Mouse (Mus musculus): Measurements from ENCODE around the gene Soat2. TPM values are rescaled to one million over a fixed set of nuclear protein-coding genes. Genes with fewer than 3 reads are reported as not detected.
A peak's percentile ranks its signal among the peaks of the same experiment; 100 is the strongest.

The Soat2 gene
- total and polyA plus RNA-seq, 2 experiments: 27.5 to 80.8 TPM

GRCm38 (mm10) chr15:102205779-102206178 is 55.5 kb downstream of the Soat2 start:
- no peaks in the 10 kb centered on the region for H3K27me3 ChIP-seq (ENCODE audit: control insufficient read depth, insufficient read depth, low read length)
- no peak for TF ChIP-seq CTCF (IDR thresholded peaks at IDR 0.05; ENCODE audit: low read depth, low read length)
- no peak for TF ChIP-seq POLR2A (IDR thresholded peaks at IDR 0.05; ENCODE audit: extremely low read depth, insufficient read depth, low read length)
- no peak overlapping the region for H3K4me3 ChIP-seq (ENCODE audit: insufficient read depth, low read depth, low read length)
- no peak for DNase-seq (ENCODE audit: extremely low read depth, low read depth, low spot score)
- peaks cover 39% of the 10 kb centered on the region for H3K36me3 ChIP-seq (ENCODE audit: control insufficient read depth, insufficient read depth, low read length)
- no peak overlapping the region for H3K27ac ChIP-seq (replicated peaks; ENCODE audit: insufficient read depth, low read depth, low read length)
- H3K79me2 ChIP-seq (ENCODE audit: control insufficient read depth, insufficient read depth, low read length): peaks cover 10% of the 10 kb centered on the region; the same call in 1 of the 2 replicates
- peaks cover 11% of the 10 kb centered on the region for H3K4me1 ChIP-seq (ENCODE audit: control insufficient read depth, insufficient read depth, low read length)
- no peak overlapping the region for H3K9ac ChIP-seq (ENCODE audit: low read depth, low read length)
- 65% methylated on average over 8 of the region's 8 CpGs for WGBS

GRCm38 (mm10) chr15:102207351-102207750 is 57.0 kb downstream of the Soat2 start:
- Histone ChIP-seq H3K79me2 (ENCODE audit: control insufficient read depth, insufficient read depth, low read length) (peaks cover 10% of the 10 kb centered on the region; the same call in 1 of the 2 replicates), H3K4me3 (ENCODE audit: insufficient read depth, low read depth, low read length) (no peak overlapping the region), H3K4me1 (ENCODE audit: control insufficient read depth, insufficient read depth, low read length) (peaks cover 8% of the 10 kb centered on the region), H3K27me3 (ENCODE audit: control insufficient read depth, insufficient read depth, low read length) (no peaks in the 10 kb centered on the region), H3K27ac (replicated peaks; ENCODE audit: insufficient read depth, low read depth, low read length) (no peak overlapping the region), H3K36me3 (ENCODE audit: control insufficient read depth, insufficient read depth, low read length) (peaks cover 43% of the 10 kb centered on the region), H3K9ac (ENCODE audit: low read depth, low read length) (no peak overlapping the region)
- 76% methylated on average over 3 of the region's 3 CpGs for WGBS
- no peak for DNase-seq (ENCODE audit: extremely low read depth, low read depth, low spot score)
- no peak for TF ChIP-seq CTCF (IDR thresholded peaks at IDR 0.05; ENCODE audit: low read depth, low read length)
- no peak for TF ChIP-seq POLR2A (IDR thresholded peaks at IDR 0.05; ENCODE audit: extremely low read depth, insufficient read depth, low read length)

GRCm38 (mm10) chr15:102208092-102208561 is 57.8 kb downstream of the Soat2 start:
- TF ChIP-seq POLR2A (IDR thresholded peaks at IDR 0.05; ENCODE audit: extremely low read depth, insufficient read depth, low read length) (no peak), CTCF (IDR thresholded peaks at IDR 0.05; ENCODE audit: low read depth, low read length) (no peak)
- 79% methylated on average over 9 of the region's 9 CpGs for WGBS
- Histone ChIP-seq H3K27ac (replicated peaks; ENCODE audit: insufficient read depth, low read depth, low read length) (no peak overlapping the region), H3K36me3 (ENCODE audit: control insufficient read depth, insufficient read depth, low read length) (peaks cover 49% of the 10 kb centered on the region), H3K4me1 (ENCODE audit: control insufficient read depth, insufficient read depth, low read length) (peaks cover 8% of the 10 kb centered on the region), H3K27me3 (ENCODE audit: control insufficient read depth, insufficient read depth, low read length) (no peaks in the 10 kb centered on the region), H3K4me3 (ENCODE audit: insufficient read depth, low read depth, low read length) (no peak overlapping the region), H3K9ac (ENCODE audit: low read depth, low read length) (no peak overlapping the region), H3K79me2 (ENCODE audit: control insufficient read depth, insufficient read depth, low read length) (peaks cover 10% of the 10 kb centered on the region; the same call in 1 of the 2 replicates)
- no peak for DNase-seq (ENCODE audit: extremely low read depth, low read depth, low spot score)

GRCm38 (mm10) chr15:102209114-102209513 is 58.8 kb downstream of the Soat2 start:
- no peaks in the 10 kb centered on the region for H3K27me3 ChIP-seq (ENCODE audit: control insufficient read depth, insufficient read depth, low read length)
- H3K4me1 ChIP-seq (ENCODE audit: control insufficient read depth, insufficient read depth, low read length): peaks cover 8% of the 10 kb centered on the region
- no peak for DNase-seq (ENCODE audit: extremely low read depth, low read depth, low spot score)
- peaks cover 9% of the 10 kb centered on the region; the same call in 1 of the 2 replicates for H3K79me2 ChIP-seq (ENCODE audit: control insufficient read depth, insufficient read depth, low read length)
- H3K4me3 ChIP-seq (ENCODE audit: insufficient read depth, low read depth, low read length): no peak overlapping the region
- no peak for TF ChIP-seq POLR2A (IDR thresholded peaks at IDR 0.05; ENCODE audit: extremely low read depth, insufficient read depth, low read length)
- TF ChIP-seq CTCF (IDR thresholded peaks at IDR 0.05; ENCODE audit: low read depth, low read length): no peak
- H3K9ac ChIP-seq (ENCODE audit: low read depth, low read length): no peak overlapping the region
- H3K36me3 ChIP-seq (ENCODE audit: control insufficient read depth, insufficient read depth, low read length): peaks cover 52% of the 10 kb centered on the region
- 94% methylated on average over 8 of the region's 8 CpGs for WGBS
- no peak overlapping the region for H3K27ac ChIP-seq (replicated peaks; ENCODE audit: insufficient read depth, low read depth, low read length)

GRCm38 (mm10) chr15:102210816-102211215 is 60.5 kb downstream of the Soat2 start:
- peaks cover 42% of the 10 kb centered on the region for H3K36me3 ChIP-seq (ENCODE audit: control insufficient read depth, insufficient read depth, low read length)
- WGBS: 65% methylated on average over 4 of the region's 4 CpGs

GRCm38 (mm10) chr15:102211895-102212294 is 61.6 kb downstream of the Soat2 start:
- Histone ChIP-seq H3K79me2 (ENCODE audit: control insufficient read depth, insufficient read depth, low read length) (no peaks in the 10 kb centered on the region), H3K4me3 (ENCODE audit: insufficient read depth, low read depth, low read length) (no peak overlapping the region), H3K27me3 (ENCODE audit: control insufficient read depth, insufficient read depth, low read length) (no peaks in the 10 kb centered on the region), H3K9ac (ENCODE audit: low read depth, low read length) (no peak overlapping the region), H3K4me1 (ENCODE audit: control insufficient read depth, insufficient read depth, low read length) (no peaks in the 10 kb centered on the region), H3K36me3 (ENCODE audit: control insufficient read depth, insufficient read depth, low read length) (peaks cover 36% of the 10 kb centered on the region), H3K27ac (replicated peaks; ENCODE audit: insufficient read depth, low read depth, low read length) (no peak overlapping the region)
- 71% methylated on average over 6 of the region's 6 CpGs for WGBS
- DNase-seq (ENCODE audit: extremely low read depth, low read depth, low spot score): no peak
- TF ChIP-seq CTCF (IDR thresholded peaks at IDR 0.05; ENCODE audit: low read depth, low read length): no peak
- no peak for TF ChIP-seq POLR2A (IDR thresholded peaks at IDR 0.05; ENCODE audit: extremely low read depth, insufficient read depth, low read length)

More at GRCm38 (mm10) chr15:102210816-102211215, 60.5 kb downstream of the Soat2 start:
- Histone ChIP-seq H3K9ac (ENCODE audit: low read depth, low read length) (no peak overlapping the region), H3K27ac (replicated peaks; ENCODE audit: insufficient read depth, low read depth, low read length) (no peak overlapping the region), H3K4me3 (ENCODE audit: insufficient read depth, low read depth, low read length) (no peak overlapping the region), H3K79me2 (ENCODE audit: control insufficient read depth, insufficient read depth, low read length) (no peaks in the 10 kb centered on the region; the same call in 1 of the 2 replicates), H3K4me1 (ENCODE audit: control insufficient read depth, insufficient read depth, low read length) (peaks cover 2% of the 10 kb centered on the region; the same call in 1 of the 2 replicates), H3K27me3 (ENCODE audit: control insufficient read depth, insufficient read depth, low read length) (no peaks in the 10 kb centered on the region)
- TF ChIP-seq POLR2A (IDR thresholded peaks at IDR 0.05; ENCODE audit: extremely low read depth, insufficient read depth, low read length): no peak
- TF ChIP-seq CTCF (IDR thresholded peaks at IDR 0.05; ENCODE audit: low read depth, low read length): no peak
- peak; percentile 49 for DNase-seq (ENCODE audit: extremely low read depth, low read depth, low spot score)

Other genes with a start within 250 kb of the Soat2 start
- not detected in 2 replicates for gene Krt4, start 225.8 kb upstream of the Soat2 start, total RNA-seq (2014; rRNA removed)
- 0.06 TPM in 1 of 2 replicates, not detected in the other for gene Krt4, start 225.8 kb upstream of the Soat2 start, polyA plus RNA-seq (2012; rRNA removed)
- gene Krt79, start 210.2 kb upstream of the Soat2 start, total RNA-seq (2014; rRNA removed): 0.09 TPM in 1 of 2 replicates, not detected in the other
- gene Krt79, start 210.2 kb upstream of the Soat2 start, polyA plus RNA-seq (2012; rRNA removed): 0.04 and 0.10 TPM in 2 replicates
- not detected in 2 replicates for gene Krt78, start 196.2 kb upstream of the Soat2 start, total RNA-seq (2014; rRNA removed)
- not detected in 2 replicates for gene Krt78, start 196.2 kb upstream of the Soat2 start, polyA plus RNA-seq (2012; rRNA removed)
- 240 and 251 TPM in 2 replicates for gene Krt8, start 146.0 kb upstream of the Soat2 start, total RNA-seq (2014; rRNA removed)
- 155 and 168 TPM in 2 replicates for gene Krt8, start 146.0 kb upstream of the Soat2 start, polyA plus RNA-seq (2012; rRNA removed)
- gene Krt18, start 122.3 kb upstream of the Soat2 start, total RNA-seq (2014; rRNA removed): 255 and 258 TPM in 2 replicates
- 110 and 124 TPM in 2 replicates for gene Krt18, start 122.3 kb upstream of the Soat2 start, polyA plus RNA-seq (2012; rRNA removed)
- gene Eif4b, start 76.8 kb upstream of the Soat2 start, total RNA-seq (2014; rRNA removed): 119 and 130 TPM in 2 replicates
- 70.5 and 73.8 TPM in 2 replicates for gene Eif4b, start 76.8 kb upstream of the Soat2 start, polyA plus RNA-seq (2012; rRNA removed)
- 21.8 and 36.5 TPM in 2 replicates for gene Tns2, start 50.1 kb upstream of the Soat2 start, total RNA-seq (2014; rRNA removed)
- 30.9 and 35.9 TPM in 2 replicates for gene Tns2, start 50.1 kb upstream of the Soat2 start, polyA plus RNA-seq (2012; rRNA removed)
- 9.2 and 12.1 TPM in 2 replicates for gene Spryd3, start 14.3 kb upstream of the Soat2 start, total RNA-seq (2014; rRNA removed)
- gene Spryd3, start 14.3 kb upstream of the Soat2 start, polyA plus RNA-seq (2012; rRNA removed): 20.7 and 22.6 TPM in 2 replicates
- 1.0 and 1.8 TPM in 2 replicates for gene Igfbp6, start 6.2 kb upstream of the Soat2 start, total RNA-seq (2014; rRNA removed)
- 2.3 and 4.5 TPM in 2 replicates for gene Igfbp6, start 6.2 kb upstream of the Soat2 start, polyA plus RNA-seq (2012; rRNA removed)
- 15.6 and 21.0 TPM in 2 replicates for gene Zfp740, start 52.7 kb downstream of the Soat2 start, total RNA-seq (2014; rRNA removed)
- gene Zfp740, start 52.7 kb downstream of the Soat2 start, polyA plus RNA-seq (2012; rRNA removed): 8.1 and 9.4 TPM in 2 replicates
- 47.6 and 449 TPM in 2 replicates for gene Csad, start 54.2 kb downstream of the Soat2 start, total RNA-seq (2014; rRNA removed)
- 107 and 123 TPM in 2 replicates for gene Csad, start 54.2 kb downstream of the Soat2 start, polyA plus RNA-seq (2012; rRNA removed)
- gene Itgb7, start 81.4 kb downstream of the Soat2 start, total RNA-seq (2014; rRNA removed): 1.3 and 2.2 TPM in 2 replicates
- gene Itgb7, start 81.4 kb downstream of the Soat2 start, polyA plus RNA-seq (2012; rRNA removed): 1.7 and 1.8 TPM in 2 replicates
- 1.5 and 2.0 TPM in 2 replicates for gene Rarg, start 107.0 kb downstream of the Soat2 start, total RNA-seq (2014; rRNA removed)
- gene Rarg, start 107.0 kb downstream of the Soat2 start, polyA plus RNA-seq (2012; rRNA removed): 5.3 and 6.0 TPM in 2 replicates
- gene Gm9918, start 120.0 kb downstream of the Soat2 start, total RNA-seq (2014; rRNA removed): not detected in 2 replicates
- 0.05 TPM in 1 of 2 replicates, not detected in the other for gene Gm9918, start 120.0 kb downstream of the Soat2 start, polyA plus RNA-seq (2012; rRNA removed)
- gene Mfsd5, start 128.9 kb downstream of the Soat2 start, total RNA-seq (2014; rRNA removed): 8.5 and 10.1 TPM in 2 replicates
- gene Mfsd5, start 128.9 kb downstream of the Soat2 start, polyA plus RNA-seq (2012; rRNA removed): 44.3 and 51.4 TPM in 2 replicates
- gene Espl1, start 145.7 kb downstream of the Soat2 start, total RNA-seq (2014; rRNA removed): 0.09 and 0.27 TPM in 2 replicates
- gene Espl1, start 145.7 kb downstream of the Soat2 start, polyA plus RNA-seq (2012; rRNA removed): 0.11 and 0.21 TPM in 2 replicates
- 137 and 195 TPM in 2 replicates for gene Pfdn5, start 175.6 kb downstream of the Soat2 start, total RNA-seq (2014; rRNA removed)
- gene Pfdn5, start 175.6 kb downstream of the Soat2 start, polyA plus RNA-seq (2012; rRNA removed): 44.6 and 45.2 TPM in 2 replicates
- gene Myg1, start 181.2 kb downstream of the Soat2 start, total RNA-seq (2014; rRNA removed): 25.5 and 27.6 TPM in 2 replicates
- 32.0 and 32.3 TPM in 2 replicates for gene Myg1, start 181.2 kb downstream of the Soat2 start, polyA plus RNA-seq (2012; rRNA removed)
- gene Aaas, start 200.2 kb downstream of the Soat2 start, total RNA-seq (2014; rRNA removed): 4.0 and 8.3 TPM in 2 replicates
- gene Aaas, start 200.2 kb downstream of the Soat2 start, polyA plus RNA-seq (2012; rRNA removed): 18.9 and 24.0 TPM in 2 replicates
- gene Sp7, start 216.7 kb downstream of the Soat2 start, total RNA-seq (2014; rRNA removed): not detected in 2 replicates
- gene Sp7, start 216.7 kb downstream of the Soat2 start, polyA plus RNA-seq (2012; rRNA removed): not detected in 2 replicates